ENCODE assay signal across 11 mouse cellular contexts in the genomic region with DNA sequence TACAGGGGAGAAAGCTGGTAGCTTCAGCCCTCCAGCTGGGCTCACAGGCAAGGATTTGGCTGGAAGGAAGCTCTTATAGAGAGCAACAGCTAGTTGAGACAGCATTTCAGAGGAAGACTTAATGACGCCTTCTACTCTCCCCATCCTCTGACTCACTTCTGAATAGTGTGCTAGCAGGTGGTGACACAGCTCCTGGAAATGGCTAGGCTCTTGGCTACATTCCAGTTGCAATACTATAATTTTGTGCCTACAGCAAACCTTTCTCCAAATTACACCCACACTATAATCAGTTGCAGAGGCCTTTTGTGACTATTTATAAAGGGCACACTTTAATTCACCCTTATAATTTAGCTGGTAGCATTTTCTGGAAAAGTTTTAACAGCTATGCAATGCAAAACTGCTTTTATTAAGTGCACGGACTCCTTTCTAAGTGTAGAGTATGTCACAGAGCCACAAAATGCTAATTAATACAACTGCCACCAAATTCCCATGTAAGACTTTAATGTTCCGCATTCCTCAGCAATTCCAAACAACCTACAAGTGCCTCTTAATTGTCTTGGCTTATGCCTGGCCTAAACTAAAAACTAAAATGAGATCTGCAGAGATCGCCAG.
DNase-seq lines count a peak whose midpoint lies in the region; ATAC-seq and TF ChIP-seq lines count a peak whose summit lies in the region.
"Had no signal": no experiment of that assay in that cellular context is flagged by ENCODE, and none has a peak within 500 bp of the region (broad histone marks: within the 10 kb centered on the region; RNA-seq: fewer than 3 reads in every experiment).

No protein-coding gene starts in this region.

- no peak for TF ChIP-seq CTCF in olfactory bulb, adult 2 months (IDR thresholded peaks at IDR 0.05; ENCODE audit: insufficient read depth, low read depth, low read length)

- no peak for ATAC-seq in midbrain, embryonic 11.5 days (ENCODE audit: low FRiP score)

- H3K9me3 ChIP-seq in midbrain, embryonic 10.5 days (replicated peaks): no peaks in the 10 kb centered on the region
- no peaks in the 10 kb centered on the region for H3K9me3 ChIP-seq in midbrain, embryonic 11.5 days (ENCODE audit: control insufficient read depth, low read length)

- no peak overlapping the region for H3K4me3 ChIP-seq in midbrain, embryonic 10.5 days
- no peak overlapping the region for H3K4me3 ChIP-seq in midbrain, embryonic 11.5 days (ENCODE audit: low read depth, low read length)
- H3K4me3 ChIP-seq in olfactory bulb, adult 2 months (ENCODE audit: insufficient read depth, low read depth, low read length): no peak overlapping the region
- H3K4me3 ChIP-seq: neural tube, embryonic 12.5 days had no signal

- no peak overlapping the region for H3K4me2 ChIP-seq in midbrain, embryonic 11.5 days
- H3K4me2 ChIP-seq: heart, embryonic 11.5 days; neural tube, embryonic 12.5 days had no signal

- H3K27ac ChIP-seq in midbrain, embryonic 10.5 days (replicated peaks): peak overlapping the region; percentile 2; the same call in 1 of the 2 replicates
- no peak overlapping the region for H3K27ac ChIP-seq in midbrain, embryonic 11.5 days (ENCODE audit: low read depth, low read length)
- peak overlapping the region; percentile 97 for H3K27ac ChIP-seq in olfactory bulb, adult 2 months (ENCODE audit: insufficient read depth, low read depth, low read length)
- H3K27ac ChIP-seq: neural tube, embryonic 12.5 days had no signal

- H3K36me3 ChIP-seq in midbrain, embryonic 10.5 days: no peaks in the 10 kb centered on the region
- H3K36me3 ChIP-seq in midbrain, embryonic 11.5 days (ENCODE audit: control insufficient read depth, insufficient read depth, low read length): no peaks in the 10 kb centered on the region
- H3K36me3 ChIP-seq: neural tube, embryonic 12.5 days had no signal

- no peak for TF ChIP-seq POLR2A in olfactory bulb, adult 2 months (IDR thresholded peaks at IDR 0.05; ENCODE audit: insufficient read depth, low read depth, low read length)

- no peaks in the 10 kb centered on the region for H3K27me3 ChIP-seq in midbrain, embryonic 10.5 days (ENCODE audit: low read depth, poor library complexity, severe bottlenecking)
- no peaks in the 10 kb centered on the region for H3K27me3 ChIP-seq in midbrain, embryonic 11.5 days (ENCODE audit: control insufficient read depth, insufficient read depth, low read length)
- H3K27me3 ChIP-seq: neural tube, embryonic 12.5 days had no signal

- H3K4me1 ChIP-seq in midbrain, embryonic 10.5 days: 0 out of 2 replicates have a peak, but pooled peaks cover 9% of the 10 kb centered on the region
- H3K4me1 ChIP-seq in midbrain, embryonic 11.5 days (ENCODE audit: control insufficient read depth, insufficient read depth, low read length): no peaks in the 10 kb centered on the region
- H3K4me1 ChIP-seq in olfactory bulb, adult 2 months (ENCODE audit: control insufficient read depth, insufficient read depth, low read length): peaks cover 5% of the 10 kb centered on the region
- H3K4me1 ChIP-seq: neural tube, embryonic 12.5 days had no signal

- peak; percentile 1 for DNase-seq in cerebellum, adult 9-10 months
- DNase-seq in cerebellum, adult 11 months: no peak
- no peak for DNase-seq in midbrain, embryonic 10.5 days (ENCODE audit: low spot score)
- no peak for DNase-seq in midbrain, embryonic 11.5 days (ENCODE audit: low spot score, missing footprints)
- DNase-seq in forelimb bud, embryonic 11.5 days (ENCODE audit: low read depth, low spot score): peak; percentile 8
- no peak for DNase-seq in adrenal gland, adult 8-10 months
- no peak for DNase-seq in testis, postnatal 14 days (ENCODE audit: low spot score)
- DNase-seq: lung, postnatal 4 days had no signal

- 78% methylated on average over 4 of the region's 4 CpGs for WGBS in midbrain, embryonic 10.5 days
- 74% methylated on average over 4 of the region's 4 CpGs for whole genome bisulfite sequencing in midbrain, embryonic 11.5 days
- 19% methylated on average over 4 of the region's 4 CpGs for WGBS in olfactory bulb, adult 2 months

- no peak overlapping the region for H3K9ac ChIP-seq in midbrain, embryonic 11.5 days (ENCODE audit: low read length)
- H3K9ac ChIP-seq: neural tube, embryonic 12.5 days had no signal

Comparison
In these comparisons a context has a peak if more than half of its experiments do, and no peak if none do; other contexts are left out.
1. DNase-seq: peak in cerebellum, adult 9-10 months (single experiment) and forelimb bud, embryonic 11.5 days (single experiment); none in cerebellum, adult 11 months (single experiment), midbrain, embryonic 10.5 days (single experiment), midbrain, embryonic 11.5 days (single experiment), adrenal gland, adult 8-10 months (single experiment) and testis, postnatal 14 days (single experiment).